Mouse (Mus musculus): ENCODE measurements around the gene Smc5. TPM values are rescaled to one million over a fixed set of nuclear protein-coding genes. Genes with fewer than 3 reads are reported as not detected.

Gene Smc5
- polyA plus RNA-seq, 1 experiment from 2014 or later = 6.5 TPM

- ATAC-seq = no peak
- H3K27ac ChIP-seq (ENCODE audit: low read depth, low read length) = no peak overlapping the region
- H3K4me2 ChIP-seq (replicated peaks; ENCODE audit: low read depth) = no peak overlapping the region
- H3K4me3 ChIP-seq (ENCODE audit: low read depth, low read length) = no peak overlapping the region
- H3K4me1 ChIP-seq (replicated peaks; ENCODE audit: control insufficient read depth, insufficient read depth, low read length) = no peaks in the 10 kb centered on the region
- WGBS = 97% methylated on average over 2 of the region's 2 CpGs
- H3K36me3 ChIP-seq (ENCODE audit: control insufficient read depth, insufficient read depth) = peaks cover 24% of the 10 kb centered on the region; the same call in 1 of the 2 replicates
- H3K9me3 ChIP-seq (ENCODE audit: control insufficient read depth) = no peaks in the 10 kb centered on the region
- no peak for TF ChIP-seq CTCF (IDR thresholded peaks at IDR 0.05; ENCODE audit: low read depth)
- H3K9ac ChIP-seq (ENCODE audit: low read depth, low read length) = no peak overlapping the region
- no peaks in the 10 kb centered on the region for H3K27me3 ChIP-seq (replicated peaks; ENCODE audit: control insufficient read depth, insufficient read depth, low read length)
Measured at GRCm38 (mm10) chr19:23169659-23170050, 104.0 kb downstream of the Smc5 start.

GRCm38 (mm10) chr19:23168899-23169658 is 104.6 kb downstream of the Smc5 start:
- no peak for ATAC-seq
- no peaks in the 10 kb centered on the region for H3K4me1 ChIP-seq (replicated peaks; ENCODE audit: control insufficient read depth, insufficient read depth, low read length)
- H3K27ac ChIP-seq (ENCODE audit: low read depth, low read length) = no peak overlapping the region
- H3K27me3 ChIP-seq (replicated peaks; ENCODE audit: control insufficient read depth, insufficient read depth, low read length) = no peaks in the 10 kb centered on the region
- H3K36me3 ChIP-seq (ENCODE audit: control insufficient read depth, insufficient read depth) = peaks cover 24% of the 10 kb centered on the region; the same call in 1 of the 2 replicates
- H3K4me3 ChIP-seq (ENCODE audit: low read depth, low read length) = no peak overlapping the region
- no peak for TF ChIP-seq CTCF (IDR thresholded peaks at IDR 0.05; ENCODE audit: low read depth)
- no peak overlapping the region for H3K9ac ChIP-seq (ENCODE audit: low read depth, low read length)
- H3K9me3 ChIP-seq (ENCODE audit: control insufficient read depth) = no peaks in the 10 kb centered on the region
- H3K4me2 ChIP-seq (replicated peaks; ENCODE audit: low read depth) = no peak overlapping the region
- 90% methylated on average over 5 of the region's 5 CpGs for WGBS

- TF ChIP-seq CTCF (IDR thresholded peaks at IDR 0.05; ENCODE audit: low read depth) = no peak
- WGBS = 78% methylated on average over 11 of the region's 11 CpGs
- Histone ChIP-seq H3K4me3 (ENCODE audit: low read depth, low read length) (no peak overlapping the region), H3K27ac (ENCODE audit: low read depth, low read length) (no peak overlapping the region), H3K9me3 (ENCODE audit: control insufficient read depth) (no peaks in the 10 kb centered on the region), H3K4me2 (replicated peaks; ENCODE audit: low read depth) (no peak overlapping the region), H3K27me3 (replicated peaks; ENCODE audit: control insufficient read depth, insufficient read depth, low read length) (no peaks in the 10 kb centered on the region), H3K9ac (ENCODE audit: low read depth, low read length) (no peak overlapping the region), H3K36me3 (ENCODE audit: control insufficient read depth, insufficient read depth) (peaks cover 24% of the 10 kb centered on the region; the same call in 1 of the 2 replicates), H3K4me1 (replicated peaks; ENCODE audit: control insufficient read depth, insufficient read depth, low read length) (no peaks in the 10 kb centered on the region)
- no peak for ATAC-seq
Measured at GRCm38 (mm10) chr19:23166550-23167284, 107.0 kb downstream of the Smc5 start.

- no peak for ATAC-seq
- Histone ChIP-seq H3K27ac (ENCODE audit: low read depth, low read length) (no peak overlapping the region), H3K4me2 (replicated peaks; ENCODE audit: low read depth) (no peak overlapping the region), H3K4me1 (replicated peaks; ENCODE audit: control insufficient read depth, insufficient read depth, low read length) (no peaks in the 10 kb centered on the region), H3K36me3 (ENCODE audit: control insufficient read depth, insufficient read depth) (peaks cover 21% of the 10 kb centered on the region; the same call in 1 of the 2 replicates), H3K9ac (ENCODE audit: low read depth, low read length) (no peak overlapping the region), H3K27me3 (replicated peaks; ENCODE audit: control insufficient read depth, insufficient read depth, low read length) (no peaks in the 10 kb centered on the region), H3K9me3 (ENCODE audit: control insufficient read depth) (no peaks in the 10 kb centered on the region), H3K4me3 (ENCODE audit: low read depth, low read length) (no peak overlapping the region)
- no peak for TF ChIP-seq CTCF (IDR thresholded peaks at IDR 0.05; ENCODE audit: low read depth)
- WGBS = 94% methylated on average over 16 of the region's 16 CpGs
Measured at GRCm38 (mm10) chr19:23164651-23165240, 109.0 kb downstream of the Smc5 start.

GRCm38 (mm10) chr19:23163361-23163760 is 110.3 kb downstream of the Smc5 start:
- no peak for ATAC-seq
- WGBS = 58% methylated on average over 3 of the region's 3 CpGs

GRCm38 (mm10) chr19:23162877-23163276 is 110.8 kb downstream of the Smc5 start:
- Histone ChIP-seq H3K9ac (ENCODE audit: low read depth, low read length) (no peak overlapping the region), H3K27me3 (replicated peaks; ENCODE audit: control insufficient read depth, insufficient read depth, low read length) (no peaks in the 10 kb centered on the region), H3K4me1 (replicated peaks; ENCODE audit: control insufficient read depth, insufficient read depth, low read length) (no peaks in the 10 kb centered on the region), H3K4me3 (ENCODE audit: low read depth, low read length) (no peak overlapping the region), H3K4me2 (replicated peaks; ENCODE audit: low read depth) (no peak overlapping the region), H3K9me3 (ENCODE audit: control insufficient read depth) (no peaks in the 10 kb centered on the region), H3K27ac (ENCODE audit: low read depth, low read length) (no peak overlapping the region), H3K36me3 (ENCODE audit: control insufficient read depth, insufficient read depth) (peaks cover 11% of the 10 kb centered on the region; the same call in 1 of the 2 replicates)
- 85% methylated on average over 6 of the region's 6 CpGs for WGBS
- TF ChIP-seq CTCF (IDR thresholded peaks at IDR 0.05; ENCODE audit: low read depth) = no peak
- ATAC-seq = no peak

More at GRCm38 (mm10) chr19:23163361-23163760, 110.3 kb downstream of the Smc5 start:
- H3K9me3 ChIP-seq (ENCODE audit: control insufficient read depth) = no peaks in the 10 kb centered on the region
- no peaks in the 10 kb centered on the region for H3K27me3 ChIP-seq (replicated peaks; ENCODE audit: control insufficient read depth, insufficient read depth, low read length)
- no peak overlapping the region for H3K4me3 ChIP-seq (ENCODE audit: low read depth, low read length)
- H3K27ac ChIP-seq (ENCODE audit: low read depth, low read length) = no peak overlapping the region
- no peak for TF ChIP-seq CTCF (IDR thresholded peaks at IDR 0.05; ENCODE audit: low read depth)
- peaks cover 15% of the 10 kb centered on the region; the same call in 1 of the 2 replicates for H3K36me3 ChIP-seq (ENCODE audit: control insufficient read depth, insufficient read depth)
- no peaks in the 10 kb centered on the region for H3K4me1 ChIP-seq (replicated peaks; ENCODE audit: control insufficient read depth, insufficient read depth, low read length)
- no peak overlapping the region for H3K4me2 ChIP-seq (replicated peaks; ENCODE audit: low read depth)
- no peak overlapping the region for H3K9ac ChIP-seq (ENCODE audit: low read depth, low read length)
